Mouse (Mus musculus) limb, embryonic 13.5 days (tissue): ENCODE measurements around the gene Spc24. TPM values are rescaled to one million over a fixed set of nuclear protein-coding genes. Genes with fewer than 3 reads are reported as not detected.

Experiments used
- ATAC-seq: fragments of 200-750 bp; cut with Nextera tagmentation; 2 replicates; pipeline ENCODE4 v1.8.0; 2017; ENCODE audit warnings: low read depth, moderate number of reproducible peaks, moderate TSS enrichment; ENCODE audit not compliant: low FRiP score
- H3K27ac ChIP-seq: fragments of 300-500 bp; sonication (generic); 2 replicates; pipeline ENCODE4 v1.5.1; 2015; ENCODE audit warnings: inconsistent platforms, mild to moderate bottlenecking, moderate library complexity
- H3K27me3 ChIP-seq: fragments of 300-500 bp; sonication (generic); 2 replicates; pipeline ENCODE4 v1.6.1; 2015; ENCODE audit warnings: mild to moderate bottlenecking, inconsistent platforms
- H3K36me3 ChIP-seq: fragments of 300-500 bp; sonication (generic); 2 replicates; pipeline ENCODE4 v1.6.1; 2015; ENCODE audit warnings: inconsistent platforms, mild to moderate bottlenecking, moderate library complexity
- H3K4me1 ChIP-seq: fragments of 300-500 bp; sonication (generic); 2 replicates; pipeline ENCODE4 v1.6.1; 2015; ENCODE audit warnings: inconsistent platforms
- H3K4me2 ChIP-seq: fragments of 300-500 bp; sonication (generic); replicated peaks from 2 replicates; pipeline ENCODE4 v1.6.1; 2015; ENCODE audit warnings: inconsistent platforms, mild to moderate bottlenecking, moderate library complexity
- H3K4me3 ChIP-seq: fragments of 300-500 bp; sonication (generic); 2 replicates; pipeline ENCODE4 v1.5.1; 2015; ENCODE audit warnings: moderate library complexity, mild to moderate bottlenecking, inconsistent platforms
- H3K9ac ChIP-seq: fragments of 300-500 bp; sonication (generic); 2 replicates; pipeline ENCODE4 v1.6.1; 2015; ENCODE audit warnings: mild to moderate bottlenecking, inconsistent platforms
- H3K9me3 ChIP-seq: fragments of 300-500 bp; sonication (generic); 2 replicates; pipeline ENCODE4 v1.6.1; 2016; ENCODE audit warnings: inconsistent platforms
- WGBS: fragments of 180-500 bp; shearing (Covaris S2); methylation state at CpG from one replicate; pipeline ENCODE4 v1.1.7; 2015; 5-methylcytosine and 5-hydroxymethylcytosine counted together
- polyA plus RNA-seq: library from polyadenylated mRNA; unstranded; fragments of >200 nt; fragmentation: Nextera tagmentation; extraction: Ambion mirVana; gene quantifications from 2 replicates; pipeline ENCODE4 v1.2.1, GENCODE M21; 2015

Gene Spc24
- polyA plus RNA-seq, 1 experiment from 2014 or later: 109 TPM

DNA sequence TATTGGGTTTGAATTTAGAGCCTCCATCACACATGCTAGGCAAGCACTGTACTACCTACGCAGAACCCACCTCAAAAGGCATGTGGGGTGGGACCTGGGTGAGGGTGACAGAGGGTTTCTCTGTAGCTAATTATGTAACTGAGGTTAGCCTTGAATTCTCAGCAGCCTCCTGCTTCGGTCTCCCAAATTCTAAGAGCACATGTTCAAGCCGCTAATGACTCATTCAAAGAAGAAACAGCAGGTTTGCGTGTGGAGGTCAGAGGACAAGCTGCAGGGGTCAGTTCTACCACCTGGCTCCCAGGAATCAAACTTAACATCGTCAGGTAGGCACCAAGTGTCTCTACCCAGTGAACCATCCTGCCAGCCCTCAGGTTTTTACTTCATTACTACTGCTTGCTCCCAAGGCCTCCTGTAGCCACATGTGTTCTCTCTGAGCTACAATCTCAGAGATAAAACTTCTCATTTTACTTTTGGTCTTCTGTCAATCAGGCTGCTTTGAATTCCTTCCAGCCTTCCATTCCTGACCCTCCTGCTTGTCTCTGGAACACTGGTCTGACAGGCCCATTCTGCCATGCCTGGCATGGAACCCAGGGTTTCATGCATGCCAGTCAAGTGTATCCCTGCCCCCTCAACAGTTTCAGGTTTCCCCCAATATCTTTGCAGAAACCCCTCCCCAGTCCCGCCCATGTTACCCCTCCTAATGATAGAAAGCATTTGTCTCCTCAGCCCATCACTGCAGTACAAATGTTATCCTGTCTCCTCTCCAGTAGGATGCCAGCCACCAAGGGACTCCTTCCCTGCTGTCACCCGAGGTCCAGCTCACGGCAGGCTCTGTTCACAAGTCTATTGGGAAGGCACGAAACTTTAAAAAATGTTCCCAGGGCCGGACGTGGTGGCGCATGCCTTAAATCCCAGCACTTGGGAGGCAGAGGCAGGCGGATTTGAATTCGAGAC is 1.2 kb downstream of the Spc24 start:
- WGBS: 49% methylated on average over 14 of the region's 14 CpGs

DNA sequence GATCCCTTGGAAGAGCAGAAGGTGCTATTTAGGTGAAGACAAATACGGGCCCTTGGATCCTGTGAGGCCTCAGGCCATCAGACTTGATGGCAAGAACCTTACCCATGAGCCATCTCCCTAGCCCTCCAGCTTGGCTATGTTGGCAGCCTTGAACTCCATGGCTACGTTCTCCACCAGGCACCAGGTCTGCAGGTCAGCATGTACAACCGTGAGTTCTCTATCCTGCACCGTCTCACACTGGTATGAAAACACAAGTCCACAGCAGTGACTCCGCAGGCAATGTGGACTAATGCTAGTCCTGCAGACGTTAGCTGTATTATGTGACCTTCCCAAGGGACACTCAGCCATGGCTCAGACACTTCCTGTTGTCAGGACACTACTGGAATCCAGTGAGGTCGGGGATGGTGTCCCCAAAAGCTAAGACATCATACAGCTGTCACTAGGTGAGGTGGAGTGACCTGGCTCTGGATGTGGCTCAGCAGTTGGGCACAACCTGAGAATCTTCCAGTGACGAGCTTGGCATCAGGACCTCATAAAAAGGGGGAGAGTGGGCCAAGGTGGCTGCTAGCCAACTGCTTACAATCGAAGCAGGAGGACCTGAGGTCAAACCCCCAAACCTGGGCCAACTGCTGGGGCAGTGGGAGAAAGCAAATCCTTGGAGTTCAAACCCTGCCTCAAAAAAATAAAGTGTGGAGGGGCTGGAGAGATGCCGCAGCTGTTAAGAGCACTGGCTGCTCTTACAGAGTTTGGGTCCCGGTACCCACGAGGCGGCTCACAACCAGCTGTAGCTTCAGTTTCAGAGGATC is 5.4 kb downstream of the Spc24 start:
- H3K27ac ChIP-seq: peak overlapping the region; percentile 1; the same call in 1 of the 2 replicates
- no peak for ATAC-seq

More for the DNA sequence above, 1.2 kb downstream of the Spc24 start:
- H3K27me3 ChIP-seq: no peaks in the 10 kb centered on the region
- peaks cover 22% of the 10 kb centered on the region for H3K4me1 ChIP-seq
- no peak for ATAC-seq
- peak overlapping the region; percentile 85 for H3K4me2 ChIP-seq
- no peaks in the 10 kb centered on the region for H3K9me3 ChIP-seq
- peak overlapping the region; percentile 83 for H3K9ac ChIP-seq
- peaks cover 29% of the 10 kb centered on the region for H3K36me3 ChIP-seq
- H3K27ac ChIP-seq: no peak overlapping the region
- peak overlapping the region; percentile 84 for H3K4me3 ChIP-seq

DNA sequence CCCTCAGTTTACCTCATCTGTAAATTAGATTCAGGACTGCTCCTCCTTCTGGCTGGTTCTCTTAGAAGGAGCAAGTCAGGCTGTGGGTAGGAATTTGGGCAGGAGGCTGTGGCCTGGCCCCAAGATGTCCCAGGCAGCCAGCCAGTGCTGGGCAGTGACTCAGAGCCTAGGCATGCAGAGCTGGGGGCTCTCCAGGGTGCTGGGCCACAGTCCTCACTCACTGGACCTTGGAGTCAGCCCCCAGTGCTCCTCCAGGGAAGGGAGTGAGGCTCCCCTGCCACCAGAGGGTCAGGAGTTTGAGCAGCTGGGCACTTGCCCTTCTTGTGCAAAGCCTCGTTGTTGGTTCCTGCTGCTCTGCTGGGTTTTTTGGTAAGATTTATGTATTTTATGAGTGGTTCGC is 6.1 kb downstream of the Spc24 start:
- Histone ChIP-seq H3K27ac (no peak overlapping the region; the same call in 1 of the 2 replicates), H3K4me3 (no peak overlapping the region), H3K9ac (no peak overlapping the region), H3K4me1 (peaks cover 27% of the 10 kb centered on the region), H3K4me2 (no peak overlapping the region), H3K36me3 (peaks cover 51% of the 10 kb centered on the region), H3K9me3 (no peaks in the 10 kb centered on the region), H3K27me3 (no peaks in the 10 kb centered on the region)
- WGBS: 58% methylated on average over 2 of the region's 2 CpGs
- ATAC-seq: no peak

More for the DNA sequence above, 5.4 kb downstream of the Spc24 start:
- Histone ChIP-seq H3K27me3 (no peaks in the 10 kb centered on the region), H3K4me1 (peaks cover 32% of the 10 kb centered on the region), H3K9me3 (no peaks in the 10 kb centered on the region), H3K36me3 (peaks cover 44% of the 10 kb centered on the region), H3K4me2 (no peak overlapping the region), H3K9ac (no peak overlapping the region), H3K4me3 (no peak overlapping the region)
- WGBS: 71% methylated on average over 13 of the region's 13 CpGs

DNA sequence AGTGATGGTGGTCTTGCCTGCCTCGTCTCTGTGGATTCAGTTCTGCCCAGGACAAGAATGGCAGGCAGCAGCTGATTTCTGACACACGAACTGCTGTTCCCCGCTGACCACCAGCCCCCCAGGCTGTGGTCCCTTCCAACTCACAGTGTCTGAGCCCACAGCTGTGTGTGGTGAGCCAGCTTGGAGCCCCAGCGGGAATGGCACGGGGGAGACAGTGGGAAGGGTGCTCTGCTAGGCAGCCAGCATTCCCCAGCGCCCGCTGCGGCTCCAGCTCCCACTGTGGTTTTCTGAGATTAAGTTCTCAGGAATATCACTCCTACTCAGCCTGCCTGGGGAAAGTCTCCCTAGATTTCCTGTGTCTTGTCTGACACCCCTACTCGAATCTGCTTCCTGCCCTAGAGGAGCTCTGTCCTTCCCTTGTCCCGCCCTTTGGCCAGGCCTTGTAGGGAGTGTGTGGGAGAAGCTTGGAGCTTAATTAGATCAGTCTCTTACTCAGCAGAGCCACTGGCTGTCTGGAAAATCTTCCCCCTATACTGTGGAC is 7.8 kb downstream of the Spc24 start:
- Histone ChIP-seq H3K4me1 (peaks cover 21% of the 10 kb centered on the region), H3K27me3 (no peaks in the 10 kb centered on the region), H3K9me3 (no peaks in the 10 kb centered on the region), H3K4me3 (no peak overlapping the region), H3K27ac (peak overlapping the region; percentile 58), H3K36me3 (peaks cover 61% of the 10 kb centered on the region), H3K9ac (0 out of 2 replicates have a peak overlapping the region, but pooled peaks have one; percentile 19), H3K4me2 (no peak overlapping the region)
- 46% methylated on average over 10 of the region's 10 CpGs for WGBS
- no peak for ATAC-seq

DNA sequence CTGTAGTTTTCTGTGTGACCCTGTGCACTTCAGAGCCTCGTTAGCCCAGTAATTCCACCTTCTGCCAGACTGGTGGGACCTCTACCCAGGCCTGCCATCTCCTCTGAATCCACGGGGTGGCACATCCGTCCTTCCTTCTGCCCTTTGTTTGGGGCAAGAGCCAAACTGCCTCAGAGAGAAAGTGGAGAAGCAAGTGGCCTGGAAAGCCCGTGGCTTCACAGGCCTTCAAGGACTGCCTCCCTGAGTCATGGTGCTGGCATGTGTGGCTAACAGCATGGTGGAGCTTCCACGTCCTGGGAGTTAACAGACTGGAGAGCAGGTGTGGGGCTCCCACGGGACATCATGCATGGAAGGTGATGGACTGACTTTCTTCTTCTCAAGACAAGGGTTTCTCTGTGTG is 8.8 kb downstream of the Spc24 start:
- Histone ChIP-seq H3K27me3 (no peaks in the 10 kb centered on the region), H3K4me1 (peaks cover 21% of the 10 kb centered on the region), H3K4me3 (no peak overlapping the region), H3K9me3 (no peaks in the 10 kb centered on the region), H3K27ac (no peak overlapping the region; the same call in 1 of the 2 replicates), H3K4me2 (no peak overlapping the region), H3K36me3 (peaks cover 61% of the 10 kb centered on the region), H3K9ac (no peak overlapping the region)
- no peak for ATAC-seq
- WGBS: 69% methylated on average over 6 of the region's 6 CpGs

DNA sequence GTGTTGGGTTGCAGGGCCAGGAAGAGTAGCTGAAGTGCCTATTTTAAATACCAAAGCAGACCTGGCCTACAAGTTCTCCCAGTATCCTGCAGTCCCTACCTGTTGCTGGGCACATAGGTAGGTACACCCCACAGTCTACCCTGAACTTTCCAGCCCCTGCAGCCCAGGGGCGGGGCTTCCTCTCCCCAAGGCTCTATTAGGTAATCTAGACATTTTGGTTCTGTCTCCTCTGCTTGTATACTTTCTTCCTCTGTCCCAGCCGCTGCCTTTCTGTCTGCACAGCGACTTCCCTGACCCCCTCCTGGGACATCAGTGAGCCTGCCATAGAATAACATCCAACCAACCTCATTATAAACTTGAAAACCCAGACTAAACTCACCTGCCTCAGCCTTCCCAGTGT is 9.7 kb downstream of the Spc24 start:
- H3K9ac ChIP-seq: no peak overlapping the region
- H3K9me3 ChIP-seq: no peaks in the 10 kb centered on the region
- no peak overlapping the region for H3K27ac ChIP-seq
- H3K4me1 ChIP-seq: peaks cover 21% of the 10 kb centered on the region
- H3K4me3 ChIP-seq: no peak overlapping the region
- ATAC-seq: no peak
- H3K4me2 ChIP-seq: no peak overlapping the region
- WGBS: 76% methylated on average over 3 of the region's 3 CpGs
- peaks cover 63% of the 10 kb centered on the region for H3K36me3 ChIP-seq
- no peaks in the 10 kb centered on the region for H3K27me3 ChIP-seq

DNA sequence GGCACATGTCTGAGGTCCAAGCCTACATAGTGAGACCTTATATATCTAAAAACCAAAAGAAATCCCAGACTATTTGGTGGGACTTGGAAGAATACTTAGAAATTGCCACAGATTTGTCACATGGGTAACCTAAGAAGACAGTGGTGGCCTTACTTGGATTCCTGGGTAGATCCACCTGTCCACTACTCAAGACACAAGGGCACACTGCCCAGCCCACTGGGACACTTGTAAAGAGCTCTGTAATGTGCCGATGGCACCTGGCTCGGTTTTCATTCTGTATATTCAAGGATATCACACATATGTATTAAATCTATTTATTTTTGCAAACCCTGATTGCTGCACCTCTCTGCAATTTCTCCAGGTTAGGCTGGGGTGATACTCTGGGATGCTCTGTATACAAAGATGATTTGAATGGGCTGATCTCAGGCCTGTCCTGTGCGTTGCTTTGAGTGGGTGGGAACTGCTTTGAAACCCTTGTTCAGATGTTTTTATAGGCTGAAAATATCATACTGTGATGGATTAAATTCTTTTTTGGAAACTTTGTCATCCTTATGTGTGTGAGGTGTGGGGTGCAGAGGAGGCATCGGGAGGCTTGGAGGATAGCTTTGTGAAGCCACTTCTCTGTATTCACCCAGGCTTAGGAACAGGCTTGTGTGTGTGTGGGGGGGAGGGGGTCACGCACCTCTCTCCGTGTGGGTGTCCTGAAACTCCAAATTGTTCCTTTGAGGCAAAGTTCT is 10.6 kb downstream of the Spc24 start:
- peaks cover 67% of the 10 kb centered on the region for H3K36me3 ChIP-seq
- no peak overlapping the region for H3K27ac ChIP-seq
- H3K27me3 ChIP-seq: no peaks in the 10 kb centered on the region
- no peak overlapping the region for H3K4me2 ChIP-seq
- H3K9ac ChIP-seq: no peak overlapping the region
- peaks cover 19% of the 10 kb centered on the region for H3K4me1 ChIP-seq
- H3K9me3 ChIP-seq: no peaks in the 10 kb centered on the region
- WGBS: 79% methylated on average over 6 of the region's 6 CpGs
- no peak overlapping the region for H3K4me3 ChIP-seq
- ATAC-seq: no peak

DNA sequence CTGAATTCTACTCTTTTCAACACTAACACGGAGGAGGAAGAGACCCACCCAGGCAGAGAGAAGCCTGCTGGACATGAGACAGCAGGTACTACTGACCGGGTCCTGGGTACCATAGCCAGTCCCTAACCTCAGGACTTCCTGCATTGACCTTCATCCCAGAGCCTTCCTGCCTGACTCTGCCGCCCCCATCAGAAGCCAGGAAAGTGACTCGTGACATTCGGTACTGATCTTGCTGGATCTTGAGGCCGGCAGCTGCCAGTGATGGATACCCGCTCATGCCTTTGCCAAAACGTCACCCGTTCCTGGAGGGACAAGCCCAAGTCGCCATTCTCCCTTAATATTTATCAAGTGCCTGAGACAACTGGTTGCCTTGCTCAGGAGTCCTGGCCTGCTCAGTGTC is 11.6 kb downstream of the Spc24 start:
- Histone ChIP-seq H3K9ac (no peak overlapping the region), H3K4me1 (peaks cover 11% of the 10 kb centered on the region), H3K27me3 (no peaks in the 10 kb centered on the region), H3K36me3 (peaks cover 76% of the 10 kb centered on the region), H3K9me3 (no peaks in the 10 kb centered on the region), H3K4me3 (no peak overlapping the region), H3K27ac (no peak overlapping the region), H3K4me2 (no peak overlapping the region)
- ATAC-seq: no peak
- WGBS: 83% methylated on average over 10 of the region's 10 CpGs

DNA sequence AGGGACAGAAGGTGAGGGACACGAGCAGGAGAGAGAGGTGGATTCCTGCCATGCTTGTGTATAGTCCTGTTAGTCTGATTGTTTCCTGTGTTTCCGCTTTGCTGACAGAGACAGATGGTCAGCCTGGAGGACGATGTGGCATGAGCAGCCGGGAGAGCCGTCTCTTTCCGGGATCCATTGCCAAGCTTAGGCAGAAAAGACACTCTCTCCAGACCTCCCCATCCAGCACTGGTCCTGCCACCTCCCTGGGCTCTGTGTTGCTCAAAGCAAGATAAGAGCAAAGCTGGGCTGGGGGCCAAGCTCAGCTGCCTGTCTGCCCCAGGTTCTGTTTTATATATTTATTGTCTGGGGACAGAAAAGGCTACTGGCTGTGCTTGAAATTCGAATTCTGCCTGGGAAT is 12.1 kb downstream of the Spc24 start:
- no peak for ATAC-seq
- WGBS: 77% methylated on average over 7 of the region's 7 CpGs
- H3K36me3 ChIP-seq: peaks cover 77% of the 10 kb centered on the region

DNA sequence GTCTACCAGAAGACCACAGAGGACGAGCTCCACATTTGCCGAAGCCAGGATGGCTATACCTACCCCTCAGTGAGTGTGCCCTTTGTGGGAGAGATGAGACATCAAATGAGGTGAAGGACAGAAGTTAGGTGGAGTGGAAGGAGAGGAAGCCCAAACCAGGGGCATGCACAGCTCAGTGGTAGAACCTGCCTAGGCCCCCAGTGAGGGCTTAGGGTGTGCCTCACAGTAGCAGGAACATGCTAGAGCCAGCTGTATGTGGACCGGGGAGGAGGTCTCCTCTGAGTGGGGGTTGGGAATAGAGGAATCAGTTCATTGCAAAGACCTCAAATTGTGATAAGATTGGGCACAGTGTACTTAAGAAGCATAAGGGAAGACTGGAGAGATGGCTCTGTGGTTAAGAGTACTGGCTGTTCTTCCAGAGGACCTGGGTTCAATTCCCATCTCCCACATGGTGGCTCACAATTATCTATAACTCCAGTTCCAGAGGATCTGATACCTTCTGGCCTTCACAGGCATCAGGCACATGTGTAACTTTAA is 12.8 kb downstream of the Spc24 start:
- Histone ChIP-seq H3K4me2 (no peak overlapping the region), H3K9me3 (no peaks in the 10 kb centered on the region), H3K27ac (no peak overlapping the region), H3K9ac (no peak overlapping the region), H3K4me3 (no peak overlapping the region), H3K27me3 (no peaks in the 10 kb centered on the region), H3K4me1 (peaks cover 3% of the 10 kb centered on the region; the same call in 1 of the 2 replicates), H3K36me3 (peaks cover 85% of the 10 kb centered on the region)
- 83% methylated on average over 3 of the region's 3 CpGs for WGBS
- ATAC-seq: no peak

More for the DNA sequence above, 12.1 kb downstream of the Spc24 start:
- no peak overlapping the region for H3K9ac ChIP-seq
- no peaks in the 10 kb centered on the region for H3K27me3 ChIP-seq
- H3K9me3 ChIP-seq: no peaks in the 10 kb centered on the region
- no peak overlapping the region for H3K4me3 ChIP-seq
- H3K4me2 ChIP-seq: no peak overlapping the region
- H3K4me1 ChIP-seq: peaks cover 9% of the 10 kb centered on the region
- no peak overlapping the region for H3K27ac ChIP-seq

DNA sequence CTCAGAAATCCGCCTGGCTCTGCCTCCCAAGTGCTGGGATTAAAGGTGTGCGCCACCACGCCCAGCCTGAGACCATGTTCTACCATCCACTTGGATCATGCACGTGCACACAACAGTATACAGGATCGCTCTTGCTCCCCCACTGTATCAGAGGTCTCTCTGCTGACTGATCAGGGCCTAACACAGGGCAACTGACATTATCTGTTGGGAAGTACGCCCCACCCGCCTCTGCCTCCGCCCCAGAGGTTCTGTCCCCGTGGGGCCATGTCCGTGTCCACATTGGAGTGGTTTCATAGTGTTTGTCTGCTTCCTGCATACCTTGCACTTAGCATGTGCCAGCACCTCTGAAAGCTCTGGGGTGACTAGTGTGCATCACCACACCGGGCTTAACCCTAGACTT is 18.6 kb downstream of the Spc24 start:
- WGBS: 94% methylated on average over 11 of the region's 11 CpGs
- ATAC-seq: no peak
- Histone ChIP-seq H3K27me3 (no peaks in the 10 kb centered on the region), H3K36me3 (peaks cover 94% of the 10 kb centered on the region), H3K4me2 (no peak overlapping the region), H3K4me3 (no peak overlapping the region), H3K9me3 (no peaks in the 10 kb centered on the region), H3K27ac (no peak overlapping the region), H3K4me1 (no peaks in the 10 kb centered on the region), H3K9ac (no peak overlapping the region)
